Mouse (Mus musculus): Measurements from ENCODE around the gene Lrat. TPM values are rescaled to one million over a fixed set of nuclear protein-coding genes. Genes with fewer than 3 reads are reported as not detected.

Lrat gene
- polyA plus RNA-seq, 1 experiment from 2014 or later = 0.09 TPM

Other genes with a start within 250 kb of the Lrat start
- 1.9 and 2.0 TPM in 2 replicates for gene Rbm46, start 27.5 kb downstream of the Lrat start, polyA plus RNA-seq (2014; fragmentation: Nextera tagmentation; extraction: Ambion mirVana)
- gene Fgg, start 103.8 kb upstream of the Lrat start, polyA plus RNA-seq (2014; fragmentation: Nextera tagmentation; extraction: Ambion mirVana) = 0.62 and 3.8 TPM in 2 replicates
- 0.52 and 2.7 TPM in 2 replicates for gene Fga, start 122.1 kb upstream of the Lrat start, polyA plus RNA-seq (2014; fragmentation: Nextera tagmentation; extraction: Ambion mirVana)
- gene Fgb, start 145.9 kb upstream of the Lrat start, polyA plus RNA-seq (2014; fragmentation: Nextera tagmentation; extraction: Ambion mirVana) = 0.59 and 3.4 TPM in 2 replicates
- gene Plrg1, start 151.5 kb upstream of the Lrat start, polyA plus RNA-seq (2014; fragmentation: Nextera tagmentation; extraction: Ambion mirVana) = 64.1 and 73.2 TPM in 2 replicates
- 0.14 and 0.16 TPM in 2 replicates for gene Dchs2, start 224.0 kb upstream of the Lrat start, polyA plus RNA-seq (2014; fragmentation: Nextera tagmentation; extraction: Ambion mirVana)